Mouse (Mus musculus) megakaryocyte, embryonic 14.5 days (primary cell): ENCODE measurements at regions not wholly inside any gene's neighbourhood (a gene's known extent, or its start where the extent isn't known, plus 50 kb on each side); places are given as distances from the start of the nearest gene placed in this dataset.

ENCODE experiments used
- FLI1 ChIP-seq: IDR thresholded peaks from 2 replicates; pipeline ENCODE4 v1.6.1; 2012; ENCODE audit warnings: low read length, inconsistent platforms, mixed read lengths
- GATA1 ChIP-seq: IDR thresholded peaks from 3 replicates; pipeline ENCODE4 v1.6.1; 2012; ENCODE audit warnings: mixed read lengths, low read length, inconsistent platforms, borderline replicate concordance

GRCm38 (mm10) chr9:67693716-67694115, 65.5 kb upstream of the C2cd4b start:
- TF ChIP-seq FLI1: no peak
- no peak for TF ChIP-seq GATA1
